Mouse (Mus musculus): Measurements from ENCODE around the gene Slc39a11.
A peak's percentile ranks its signal among the peaks of the same experiment; 100 is the strongest.

Gene Slc39a11

DNA sequence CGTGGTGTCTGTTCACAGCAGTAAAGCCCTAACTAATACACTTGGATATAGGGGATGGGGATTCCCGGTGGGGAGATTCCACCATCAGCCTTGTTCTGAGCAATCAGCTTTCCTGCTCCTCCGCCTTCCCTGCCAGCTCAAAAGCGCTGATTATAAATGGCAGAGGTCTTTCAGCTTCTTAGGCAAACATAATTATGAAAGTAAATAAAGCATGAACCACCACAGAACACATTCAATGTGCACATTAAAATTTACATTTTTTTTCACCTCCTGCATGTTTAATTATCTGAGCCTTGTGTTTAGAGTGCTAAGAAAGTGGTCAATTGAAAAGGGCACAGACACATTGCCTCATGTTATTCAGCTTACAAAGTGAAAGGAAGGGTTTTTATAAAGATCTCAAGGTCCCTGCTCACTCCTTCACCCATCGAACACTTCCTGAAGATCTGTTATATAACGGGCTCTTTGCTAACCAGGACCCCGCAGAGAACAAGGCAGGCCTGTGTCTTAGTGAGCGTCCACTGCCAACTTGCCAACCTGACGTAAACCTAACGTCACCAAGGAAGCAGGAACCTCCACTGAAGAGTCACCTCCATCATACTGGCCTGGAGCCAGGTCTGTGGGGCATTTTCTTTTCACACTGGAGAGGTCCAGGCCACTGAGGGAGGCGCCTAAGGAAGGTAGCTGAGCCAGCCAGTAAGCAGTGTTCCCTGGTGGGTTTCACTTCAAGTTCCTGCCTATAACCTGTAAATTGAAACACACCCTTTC lies 142.0 kb downstream of the Slc39a11 start:
- DNase-seq (ENCODE audit: low spot score), result no peak

DNA sequence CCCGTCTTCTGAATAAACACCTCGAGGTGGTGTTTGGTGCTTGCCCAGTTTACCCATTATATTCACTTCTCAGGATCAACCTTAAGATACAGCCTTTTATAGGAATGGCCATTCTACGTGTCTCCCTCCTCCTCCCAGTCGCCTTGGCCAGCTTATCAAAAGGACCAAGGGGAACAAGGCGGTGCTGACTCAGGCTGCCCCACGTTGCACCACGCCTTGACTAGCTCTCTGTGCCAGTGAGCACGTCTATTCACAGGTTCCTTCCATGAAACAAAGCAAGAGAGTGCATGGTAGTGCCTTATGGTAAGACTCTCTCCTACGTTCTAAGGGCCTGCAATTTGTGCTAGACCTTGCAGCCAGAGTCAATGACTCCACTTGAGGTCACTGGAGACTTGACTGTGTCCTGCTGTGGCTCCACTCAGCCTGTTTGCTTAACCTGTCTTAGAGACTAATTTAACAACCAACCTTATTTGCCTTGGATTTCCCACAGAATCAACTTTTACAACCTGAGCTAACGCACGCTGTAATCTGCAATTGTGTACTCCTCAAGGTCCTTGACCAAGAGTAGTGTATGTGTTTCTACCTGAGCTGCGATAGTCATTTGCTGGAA lies 144.2 kb downstream of the Slc39a11 start:
- no peak for DNase-seq (ENCODE audit: low spot score)

DNA sequence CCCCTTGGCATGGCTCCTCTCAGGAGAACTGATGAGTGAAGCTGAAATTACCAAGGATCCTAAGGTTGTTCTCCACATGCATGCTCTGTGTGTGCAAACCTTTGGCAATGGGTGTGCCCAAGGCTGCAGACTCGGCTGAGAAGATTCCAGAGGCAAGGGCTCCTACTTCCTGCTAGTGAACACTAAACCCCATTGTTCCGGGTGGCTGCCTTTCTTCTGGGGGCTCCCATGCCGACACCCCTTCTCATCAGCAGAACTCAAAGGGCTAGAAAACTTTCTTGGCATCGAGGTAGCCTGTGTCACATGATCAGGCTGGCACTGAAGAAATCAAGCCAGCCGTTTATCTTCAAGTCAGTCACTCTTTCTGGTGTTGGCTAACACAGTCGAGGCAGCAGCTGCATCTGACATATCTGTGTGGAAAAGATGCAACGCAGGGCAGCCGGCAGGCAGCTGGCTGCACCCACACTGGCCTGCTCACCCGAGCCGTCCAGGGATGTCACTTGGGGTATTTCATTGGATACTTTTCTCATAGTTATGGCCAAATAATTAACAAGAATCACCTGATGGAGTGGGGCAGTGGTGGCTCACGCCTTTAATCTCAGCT lies 145.3 kb downstream of the Slc39a11 start:
- no peak for DNase-seq (ENCODE audit: low spot score)

DNA sequence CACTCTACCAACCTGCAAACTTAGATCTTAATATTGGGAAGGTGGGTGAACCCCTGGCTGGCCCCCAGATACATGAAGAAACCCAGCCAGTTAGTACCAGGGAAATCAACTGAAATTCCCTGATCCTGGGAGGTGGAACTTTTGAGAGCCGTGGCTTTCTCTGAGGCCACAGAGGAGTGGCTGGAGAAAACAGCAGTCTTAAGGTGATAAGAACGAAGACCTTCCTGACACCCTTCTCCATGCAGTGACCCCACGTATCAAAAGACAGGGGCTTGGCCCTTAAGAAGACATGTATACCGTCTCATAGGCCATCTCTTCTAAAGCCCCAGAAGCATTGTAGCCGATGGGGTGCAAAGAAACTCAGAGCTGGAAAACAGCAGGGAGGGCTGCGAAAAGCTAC lies 146.9 kb downstream of the Slc39a11 start:
- DNase-seq (ENCODE audit: low spot score), result no peak

DNA sequence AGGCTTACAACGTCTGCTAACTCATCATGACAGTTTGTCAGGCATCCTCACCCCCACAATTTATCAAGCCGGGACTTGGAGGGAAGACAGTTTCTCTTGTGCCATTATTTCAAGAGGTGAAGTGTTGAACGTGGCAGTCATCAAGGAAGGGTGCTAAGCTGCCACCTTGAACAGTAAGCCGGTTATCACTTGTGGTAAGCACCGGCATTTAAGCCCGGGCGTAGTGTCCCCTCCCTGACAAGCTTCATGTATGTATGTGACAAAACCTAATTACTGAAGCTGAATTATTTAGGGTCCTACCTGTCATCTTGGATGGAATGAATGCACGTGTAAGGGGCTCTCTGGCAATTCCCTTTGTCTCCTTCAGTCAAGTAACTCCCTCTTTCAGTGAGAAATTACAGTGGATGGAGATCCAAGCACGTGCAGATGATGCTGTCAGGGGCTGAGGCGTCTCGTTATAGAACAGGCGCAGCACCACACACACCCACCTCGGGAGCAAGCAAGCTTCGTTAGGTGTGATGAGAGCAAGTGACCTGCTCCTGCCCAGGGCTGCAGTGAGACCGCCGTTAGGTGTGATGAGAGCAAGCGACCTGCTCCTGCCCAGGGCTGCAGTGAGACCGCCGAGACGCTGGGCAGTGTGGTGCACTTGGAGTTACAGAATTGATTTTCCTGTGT lies 149.1 kb downstream of the Slc39a11 start:
- no peak for DNase-seq (ENCODE audit: low spot score)

DNA sequence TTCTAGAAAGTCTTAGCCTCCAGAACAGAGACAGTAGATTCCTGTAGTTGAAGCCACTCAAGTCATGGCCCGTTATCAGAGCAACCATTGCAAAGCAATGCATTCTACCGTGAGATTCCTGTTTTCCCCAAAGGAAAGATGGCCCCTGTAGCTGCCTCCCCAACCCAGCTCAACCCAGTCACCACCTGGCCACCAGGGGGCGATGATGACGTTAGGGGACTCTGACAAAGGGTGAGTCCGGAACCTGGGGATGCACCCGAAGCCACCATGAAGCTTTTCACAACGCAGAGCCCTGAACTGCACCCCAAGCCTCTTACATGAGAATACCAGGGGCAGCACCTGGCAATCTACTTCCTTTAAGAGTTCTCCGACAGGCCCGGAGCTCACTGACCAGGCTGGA lies 151.0 kb downstream of the Slc39a11 start:
- DNase-seq (ENCODE audit: low spot score), result peak; percentile 37

DNA sequence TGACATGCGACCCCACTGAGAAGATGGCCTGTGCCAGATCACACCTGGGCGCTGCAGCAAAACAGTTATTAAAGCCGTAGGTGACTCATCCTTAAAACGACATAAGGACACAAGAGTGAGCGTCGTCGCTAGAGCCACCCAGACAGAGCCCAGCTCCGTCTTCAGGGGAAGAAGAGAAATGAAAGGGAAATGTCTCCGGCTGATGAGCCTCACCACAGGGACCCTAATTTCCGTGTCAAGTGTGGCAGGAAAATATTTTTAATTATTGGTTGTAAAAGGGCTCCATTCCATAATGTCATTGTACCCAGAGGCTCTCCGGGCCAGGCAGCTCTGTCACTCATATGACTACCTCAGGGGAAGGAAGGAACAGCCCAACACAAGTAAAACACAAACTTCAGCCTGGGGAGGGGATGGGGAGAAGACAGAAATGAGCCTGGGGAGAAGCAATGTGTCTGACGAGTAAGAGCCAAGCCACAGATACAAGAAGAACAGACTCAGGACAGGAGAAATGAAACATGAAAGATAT lies 155.8 kb downstream of the Slc39a11 start:
- DNase-seq (ENCODE audit: low spot score), result no peak

DNA sequence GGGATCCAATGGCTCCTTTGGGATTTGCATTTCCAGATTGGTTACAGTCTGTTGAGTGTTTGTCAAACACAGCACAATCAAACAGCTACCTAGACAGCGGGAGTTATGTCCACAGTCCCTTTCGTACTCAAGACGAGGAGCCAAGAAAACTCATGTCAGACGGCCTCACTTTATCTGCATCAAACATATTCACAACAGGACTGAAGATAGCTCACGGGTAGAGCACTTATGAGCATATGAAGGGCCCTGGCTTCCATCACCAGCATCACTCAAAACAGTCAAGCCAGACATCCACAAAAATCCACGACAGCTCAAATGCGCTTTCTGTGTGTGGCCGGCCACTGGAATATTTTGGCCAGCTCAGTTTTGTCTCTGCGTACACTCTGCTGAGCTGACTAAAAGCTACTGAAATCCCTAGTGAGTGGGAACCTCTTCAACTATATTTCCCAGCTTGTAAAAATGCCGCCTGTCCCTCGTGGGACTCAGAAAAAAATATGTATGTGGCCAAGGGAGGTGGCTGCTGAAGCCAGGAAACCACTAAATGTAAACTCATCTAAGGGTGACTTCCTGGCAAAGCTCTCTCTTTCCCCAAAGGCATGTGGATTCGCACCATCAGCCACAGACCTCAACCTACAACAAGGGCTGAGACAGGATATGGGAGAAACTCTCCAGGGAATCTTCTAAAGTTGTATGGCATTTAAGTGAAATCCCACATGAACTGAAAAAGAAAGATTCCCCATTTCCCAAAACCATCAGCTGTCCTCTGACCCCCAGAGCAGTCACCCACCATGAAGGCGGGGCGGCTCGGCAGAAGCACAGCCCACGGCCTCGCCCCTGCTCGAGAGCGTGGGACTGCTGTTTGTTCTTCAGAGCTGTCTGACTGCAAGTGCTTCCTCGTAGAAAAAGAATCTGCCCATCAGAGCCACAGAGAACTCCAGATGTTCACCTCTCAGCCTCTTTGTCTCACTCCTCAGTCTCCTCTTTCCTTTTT lies 159.1 kb downstream of the Slc39a11 start:
- no peak for DNase-seq (ENCODE audit: low spot score)

DNA sequence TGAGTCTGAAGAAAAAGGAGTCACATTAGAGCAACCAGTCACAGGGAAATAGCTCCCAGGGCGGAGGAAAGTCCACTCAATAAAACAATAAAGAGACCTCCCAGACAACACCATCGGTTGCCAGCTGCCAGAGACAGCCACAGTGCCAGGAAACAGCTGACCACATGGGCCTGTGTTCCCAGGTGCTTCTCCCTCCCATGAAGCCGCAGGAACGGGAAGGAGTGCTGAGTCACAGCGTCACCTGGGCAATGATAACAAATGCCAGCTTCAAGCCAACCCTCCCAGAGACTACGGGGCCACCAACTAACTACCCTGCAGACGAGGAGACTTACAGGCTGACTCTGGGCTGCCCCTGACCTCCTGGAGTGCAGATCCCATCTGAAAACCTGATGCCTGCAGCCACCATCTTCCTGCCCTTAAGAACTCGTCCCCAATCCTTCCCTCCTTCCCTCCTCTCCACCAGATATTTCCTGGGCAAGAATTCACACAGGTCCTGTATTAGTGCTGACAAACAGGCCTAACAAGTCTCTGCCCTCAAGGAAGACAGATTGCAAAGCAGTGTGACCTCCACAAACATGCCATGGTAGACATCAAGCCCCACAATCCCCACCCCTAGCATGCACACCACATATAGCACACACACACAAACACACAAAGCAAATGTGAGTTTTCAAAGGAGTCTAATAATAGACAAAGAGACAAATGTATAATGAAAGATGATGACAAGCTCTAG lies 162.1 kb downstream of the Slc39a11 start:
- DNase-seq (ENCODE audit: low spot score), result no peak

DNA sequence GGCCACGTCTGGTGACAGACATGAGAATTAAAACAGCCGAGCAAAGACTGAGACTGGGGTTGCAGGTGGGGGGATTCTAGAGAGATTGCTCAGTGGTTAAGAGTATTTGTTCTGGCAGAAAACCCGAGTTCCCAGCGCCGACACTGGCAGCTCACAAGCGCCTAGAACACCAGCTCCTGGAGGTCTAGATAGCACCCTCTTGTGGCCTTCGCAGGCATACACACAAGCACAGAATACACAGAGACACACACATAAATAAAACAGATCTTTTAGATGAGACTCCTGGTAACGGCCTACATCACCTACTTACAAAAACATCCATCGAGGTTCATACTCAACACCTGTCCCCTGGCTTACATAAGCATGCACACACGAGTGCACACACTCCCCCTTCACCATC lies 165.8 kb downstream of the Slc39a11 start:
- no peak for DNase-seq (ENCODE audit: low spot score)

DNA sequence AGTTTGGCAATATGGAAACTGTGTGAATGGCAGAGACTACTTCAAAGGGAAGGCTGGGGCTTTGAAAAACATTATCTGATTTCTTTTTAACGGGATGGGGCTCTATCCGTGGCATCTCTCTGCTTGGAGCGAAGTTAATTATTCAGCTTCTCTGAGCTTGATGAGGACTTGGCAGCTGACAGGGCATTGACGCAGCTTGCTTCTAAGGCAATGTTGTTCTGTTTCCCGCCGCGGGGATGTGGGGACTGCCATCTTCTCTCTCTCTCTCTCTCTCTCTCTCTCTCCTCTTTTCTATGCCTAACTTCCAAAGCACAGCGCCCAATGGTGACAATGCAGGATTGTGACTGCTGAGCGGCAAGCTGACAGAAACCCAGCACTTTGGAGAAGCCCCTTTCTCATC lies 172.3 kb downstream of the Slc39a11 start:
- DNase-seq (ENCODE audit: low spot score), result no peak

DNA sequence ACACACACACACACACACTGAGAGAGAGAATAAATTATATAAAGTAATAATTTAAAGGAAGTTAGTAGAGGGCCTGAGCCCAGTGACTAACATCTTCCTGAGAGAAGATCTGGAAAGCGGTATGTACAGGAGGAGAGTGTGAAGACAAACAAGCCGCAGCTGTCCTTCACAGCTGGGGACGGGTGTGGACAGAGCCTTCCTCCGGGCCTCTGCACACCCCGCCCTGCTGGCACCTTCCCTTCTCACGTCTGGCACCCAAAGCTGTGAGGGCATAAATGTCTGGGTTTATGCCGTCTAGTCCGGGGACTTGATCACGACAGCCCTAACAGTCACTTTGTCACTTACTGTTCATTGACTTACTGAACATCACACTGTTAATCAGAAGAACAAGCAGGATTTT lies 173.2 kb downstream of the Slc39a11 start:
- no peak for DNase-seq (ENCODE audit: low spot score)

DNA sequence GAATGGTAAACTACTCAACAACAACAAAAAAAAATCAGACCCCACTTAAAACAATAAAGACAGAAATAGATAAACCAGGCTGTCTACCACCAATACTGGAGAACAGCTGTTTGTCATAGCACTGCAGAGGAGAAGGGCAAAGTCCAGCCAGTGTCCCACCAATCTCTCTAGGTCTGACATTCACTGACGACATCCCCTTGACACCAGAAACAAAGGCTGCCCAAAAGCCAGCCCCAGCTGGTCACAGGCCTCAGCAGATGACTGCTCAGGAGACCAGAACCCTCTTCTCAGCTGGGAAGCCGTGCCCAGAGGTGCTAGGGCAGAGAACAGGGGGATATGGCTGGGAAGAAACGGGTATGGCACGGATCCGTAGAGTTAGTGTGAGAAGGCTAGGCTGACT lies 174.4 kb downstream of the Slc39a11 start:
- no peak for DNase-seq (ENCODE audit: low spot score)

DNA sequence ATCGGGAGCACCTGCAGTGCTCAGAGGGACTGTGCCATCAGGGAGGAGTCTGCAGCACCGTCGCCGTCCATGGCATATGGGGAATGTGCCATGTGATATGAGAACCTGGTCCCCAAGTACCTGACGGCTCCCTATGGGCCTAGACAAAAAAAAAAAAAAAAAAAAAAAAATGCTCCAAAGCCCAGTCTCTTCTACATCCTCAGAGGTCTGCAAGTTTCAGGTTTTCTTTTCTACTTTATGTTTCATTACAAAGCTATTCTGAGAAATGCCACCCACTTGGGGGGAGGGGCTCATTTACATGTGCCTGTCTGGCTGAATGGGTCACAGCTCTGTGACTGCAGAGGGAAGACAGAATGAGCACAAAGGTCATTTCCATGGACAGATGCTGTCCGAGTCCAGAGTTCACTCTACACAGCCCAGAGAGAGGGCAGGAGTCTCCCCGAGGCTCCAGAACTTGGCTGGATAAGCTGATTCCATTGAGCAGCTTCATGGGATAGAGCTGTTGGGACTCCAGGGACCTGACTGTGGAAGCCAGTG lies 175.8 kb downstream of the Slc39a11 start:
- DNase-seq (ENCODE audit: low spot score), result peak; percentile 54

DNA sequence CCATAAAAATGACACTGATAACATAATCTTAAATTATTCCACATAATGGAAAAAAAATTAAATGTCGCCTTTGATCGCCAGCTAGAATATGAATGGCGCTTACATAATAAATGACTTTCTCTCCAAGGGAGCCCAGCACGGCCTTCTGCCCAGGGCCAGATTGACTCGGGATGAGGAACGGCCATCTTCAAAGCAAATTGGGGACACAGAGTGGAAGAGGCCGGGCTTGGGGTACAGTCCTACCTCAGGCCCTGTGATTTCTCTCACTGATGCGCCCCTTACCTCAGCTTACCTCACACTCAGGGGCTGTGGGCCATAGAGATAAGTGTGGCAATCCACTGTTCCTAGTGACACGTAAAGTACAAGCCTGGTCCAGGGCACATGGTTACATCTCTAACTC lies 177.9 kb downstream of the Slc39a11 start:
- no peak for DNase-seq (ENCODE audit: low spot score)

DNA sequence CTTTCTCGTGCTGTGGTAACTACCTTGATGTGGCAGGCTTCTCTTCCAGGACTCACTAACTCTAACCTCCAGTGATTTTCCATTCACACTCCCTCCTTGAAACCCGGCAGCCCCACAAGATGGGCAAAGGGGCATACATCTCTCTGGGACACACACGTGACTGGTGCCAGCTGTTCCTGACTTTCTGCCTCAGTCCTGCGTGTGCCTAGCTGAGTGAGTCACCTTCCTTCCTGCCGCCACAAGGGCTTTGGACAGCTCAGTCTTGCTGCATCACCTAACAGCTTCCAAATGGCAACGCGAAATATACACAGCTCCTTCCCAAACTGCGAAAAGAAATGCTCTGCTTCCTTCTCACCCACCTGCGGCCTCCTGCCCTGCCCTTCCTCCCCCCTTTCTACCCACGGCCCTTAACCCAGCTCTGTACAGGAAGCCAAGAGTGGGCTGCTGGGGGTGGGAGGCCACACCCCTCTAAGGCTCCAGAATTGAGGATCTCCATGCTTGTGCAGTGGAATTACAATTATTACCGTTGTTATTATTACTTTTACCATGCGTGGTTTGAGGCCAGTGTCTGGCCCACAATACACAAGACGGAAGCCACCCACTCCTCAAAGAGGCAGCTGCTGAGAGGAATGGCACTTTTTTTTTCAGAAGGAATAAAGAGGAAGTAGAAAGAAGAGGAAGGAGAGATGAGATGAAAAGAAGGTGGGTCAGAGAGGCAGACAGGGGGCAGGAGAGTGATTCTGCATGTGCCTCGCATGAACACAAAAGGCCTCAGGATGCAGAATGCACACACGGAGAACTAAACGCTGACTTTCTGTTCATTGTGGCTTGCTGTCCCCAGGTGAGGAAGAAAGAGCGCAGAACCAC lies 179.7 kb downstream of the Slc39a11 start:
- DNase-seq (ENCODE audit: low spot score), result no peak

DNA sequence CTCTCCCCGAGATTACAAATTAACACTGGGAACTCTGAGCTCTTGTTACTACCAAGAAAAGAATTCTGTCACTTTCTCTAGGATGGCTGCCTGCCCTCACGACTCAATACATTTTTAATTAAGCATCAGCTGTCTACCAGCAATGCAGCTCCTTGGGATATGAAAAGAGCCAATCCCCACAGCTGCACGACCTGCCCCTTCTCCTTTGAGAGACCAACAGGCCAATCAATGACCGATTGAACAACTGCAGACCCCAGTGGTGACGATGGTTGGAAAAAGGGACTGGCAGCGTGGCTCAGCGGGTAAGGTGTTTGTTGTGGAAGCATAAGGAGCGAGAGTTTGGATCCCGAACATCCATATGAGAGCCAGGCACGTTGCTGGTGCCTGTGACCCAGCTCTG lies 181.9 kb downstream of the Slc39a11 start:
- no peak for DNase-seq (ENCODE audit: low spot score)

DNA sequence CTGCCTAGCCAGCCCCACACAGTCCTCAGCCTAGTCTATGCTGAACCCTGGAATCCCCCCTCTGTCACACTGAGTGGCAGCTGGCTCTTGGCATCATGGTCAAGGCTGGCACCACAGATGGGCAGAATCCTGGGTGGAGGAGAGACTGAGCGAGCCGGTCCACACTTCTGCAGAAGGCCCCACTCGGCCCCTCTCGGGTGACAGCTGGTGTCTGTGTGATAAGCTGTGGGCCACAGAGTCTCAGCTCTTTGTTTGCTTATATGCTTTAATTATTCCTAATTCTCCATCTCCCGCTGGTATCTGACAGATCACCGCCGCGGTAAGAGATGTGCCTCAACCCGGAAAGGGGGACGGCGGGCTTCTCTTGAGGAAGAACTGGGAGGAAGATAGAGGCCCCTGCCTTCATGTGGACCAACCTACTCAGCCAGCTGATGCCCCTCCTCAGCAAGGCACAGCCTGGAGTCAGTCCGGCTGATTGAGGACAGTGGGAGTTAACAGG lies 182.5 kb downstream of the Slc39a11 start:
- DNase-seq (ENCODE audit: low spot score), result no peak

DNA sequence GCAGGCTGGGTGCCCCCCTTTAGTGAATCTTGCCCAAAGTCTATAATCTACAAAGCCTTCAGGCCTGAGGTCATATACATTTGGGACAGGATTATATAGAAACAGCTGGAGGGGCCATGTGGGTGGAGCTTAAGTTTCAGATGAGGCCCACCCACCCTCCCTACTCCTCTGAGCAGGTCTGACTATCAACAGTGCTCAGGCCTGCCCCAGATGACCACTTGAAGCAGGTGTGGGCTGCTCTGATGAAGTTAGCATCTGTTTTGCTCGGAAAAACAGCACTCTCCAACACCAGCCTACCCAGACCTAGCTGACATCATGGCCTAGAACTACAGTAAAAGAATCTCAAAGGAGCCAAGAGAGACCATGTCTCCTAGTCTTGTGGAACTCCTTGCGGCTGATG lies 189.8 kb downstream of the Slc39a11 start:
- DNase-seq (ENCODE audit: low spot score), result no peak
